Mouse (Mus musculus) lung, adult 2 months (tissue): ENCODE results near the gene Plod2. TPM values are rescaled to one million over a fixed set of nuclear protein-coding genes. Genes with fewer than 3 reads are reported as not detected.
A peak's percentile ranks its signal among the peaks of the same experiment; 100 is the strongest.

Experiments used
- DNase-seq: peaks from one replicate; pipeline ENCODE4 v3.0.0; 2022
- H3K4me1 ChIP-seq: fragments of 200-500 bp; 2 replicates; pipeline ENCODE4 v1.6.1; 2011; ENCODE audit warnings: low read length; ENCODE audit not compliant: control insufficient read depth, insufficient read depth
- H3K4me3 ChIP-seq: fragments of 200-500 bp; replicated peaks from 2 replicates; pipeline ENCODE3; 2011; ENCODE audit warnings: low read depth, mild to moderate bottlenecking, control low read depth, low read length; ENCODE audit errors: extremely low read depth
- CTCF ChIP-seq: fragments of 200-500 bp; IDR thresholded peaks from 2 replicates; pipeline ENCODE4 v1.5.1; 2011; ENCODE audit warnings: mild to moderate bottlenecking, low read length, control low read depth; ENCODE audit not compliant: insufficient read depth
- POLR2A ChIP-seq: fragments of 200-500 bp; IDR thresholded peaks from 2 replicates; pipeline ENCODE4 v1.6.1; 2011; ENCODE audit warnings: low read depth, mild to moderate bottlenecking, control low read depth, low read length, borderline replicate concordance; ENCODE audit errors: extremely low read depth
- WGBS: fragments of 180-500 bp; shearing (Covaris S2); methylation state at CpG from one replicate; pipeline ENCODE4 v1.1.7; 2018; 5-methylcytosine and 5-hydroxymethylcytosine counted together
- polyA plus RNA-seq: library from polyadenylated mRNA; depleted of rRNA; stranded (reverse); fragments of >200 nt; gene quantifications from 2 replicates; pipeline ENCODE4 v1.2.3, GENCODE M21; 2012

The Plod2 gene
- polyA plus RNA-seq, 1 experiment = 15.4 TPM

GRCm38 (mm10) chr9:92542591-92543416 lies 781 bp downstream of the Plod2 start:
- no peak for TF ChIP-seq CTCF
- TF ChIP-seq POLR2A = no peak
- peak overlapping the region; percentile 91 for H3K4me3 ChIP-seq
- H3K4me1 ChIP-seq = no peaks in the 10 kb centered on the region; the same call in 1 of the 2 replicates
- WGBS = 4% methylated on average over 31 of the region's 31 CpGs
- DNase-seq = peak; percentile 45

DNA sequence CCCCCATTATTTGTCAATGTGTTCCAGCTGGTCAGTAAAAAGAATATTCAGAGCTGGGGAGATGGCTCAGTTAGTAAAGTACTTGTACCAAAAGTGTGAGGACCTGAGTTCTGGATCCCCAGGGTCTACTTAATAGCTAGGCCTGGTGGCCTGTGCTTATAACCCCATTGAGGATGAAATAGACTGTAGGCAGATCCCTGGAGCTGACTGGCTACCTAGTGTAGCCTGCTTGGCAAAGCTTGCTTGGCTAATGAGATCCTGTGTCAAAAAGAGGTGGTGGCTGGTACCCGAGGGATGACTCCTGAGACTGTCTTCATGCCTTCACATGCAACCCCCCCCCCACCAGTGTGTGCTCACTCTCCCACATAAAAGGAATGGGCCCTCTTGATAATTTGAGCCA lies 2.1 kb downstream of the Plod2 start:
- no peak for DNase-seq
- Histone ChIP-seq H3K4me1 (peaks cover 8% of the 10 kb centered on the region), H3K4me3 (no peak overlapping the region)
- no peak for TF ChIP-seq POLR2A
- no peak for TF ChIP-seq CTCF
- 93% methylated on average over 1 of the region's 1 CpGs for WGBS

DNA sequence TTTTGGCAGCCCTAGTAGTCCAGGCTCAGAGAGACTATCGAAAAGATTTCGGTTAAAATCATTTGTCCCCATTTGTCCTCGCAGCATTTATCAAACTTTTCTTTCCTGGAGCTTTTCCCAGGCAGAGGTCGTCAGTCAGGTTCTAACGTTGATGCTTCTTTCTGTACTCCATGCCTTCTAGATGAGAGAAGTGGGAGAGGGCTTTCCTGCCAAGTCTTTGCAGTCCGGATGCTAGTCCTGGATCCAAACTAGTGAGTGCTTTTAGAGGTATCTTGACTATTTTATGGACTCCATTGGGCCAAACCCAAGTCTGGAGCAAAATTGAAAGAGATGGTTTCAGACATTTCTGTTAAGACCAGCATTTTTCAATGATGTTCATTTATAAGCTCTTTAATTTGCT lies 3.0 kb downstream of the Plod2 start:
- TF ChIP-seq POLR2A = no peak
- no peak for TF ChIP-seq CTCF
- Histone ChIP-seq H3K4me1 (peaks cover 15% of the 10 kb centered on the region), H3K4me3 (no peak overlapping the region)
- 60% methylated on average over 6 of the region's 6 CpGs for WGBS
- no peak for DNase-seq

DNA sequence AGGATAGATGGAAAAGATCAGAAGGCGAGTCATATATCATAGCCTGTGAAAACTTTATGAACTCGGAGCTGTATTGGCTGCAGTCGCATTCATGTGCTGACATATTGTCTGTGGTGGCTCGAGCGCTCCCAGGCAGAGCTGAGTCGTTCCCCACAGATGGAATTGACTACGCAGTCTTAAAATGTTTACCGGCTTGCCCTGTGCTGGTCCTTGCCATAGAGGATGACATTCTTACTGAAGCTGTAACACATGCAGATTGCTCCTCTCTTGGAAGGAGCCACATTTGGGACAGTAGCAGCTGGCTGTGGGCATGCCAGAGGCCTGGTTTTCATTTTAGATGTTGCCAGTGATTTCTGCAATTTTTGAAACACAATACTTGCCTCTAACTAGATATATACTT lies 4.4 kb downstream of the Plod2 start:
- Histone ChIP-seq H3K4me1 (peaks cover 15% of the 10 kb centered on the region), H3K4me3 (no peak overlapping the region)
- 85% methylated on average over 8 of the region's 8 CpGs for WGBS
- TF ChIP-seq CTCF = no peak
- TF ChIP-seq POLR2A = no peak
- DNase-seq = no peak

DNA sequence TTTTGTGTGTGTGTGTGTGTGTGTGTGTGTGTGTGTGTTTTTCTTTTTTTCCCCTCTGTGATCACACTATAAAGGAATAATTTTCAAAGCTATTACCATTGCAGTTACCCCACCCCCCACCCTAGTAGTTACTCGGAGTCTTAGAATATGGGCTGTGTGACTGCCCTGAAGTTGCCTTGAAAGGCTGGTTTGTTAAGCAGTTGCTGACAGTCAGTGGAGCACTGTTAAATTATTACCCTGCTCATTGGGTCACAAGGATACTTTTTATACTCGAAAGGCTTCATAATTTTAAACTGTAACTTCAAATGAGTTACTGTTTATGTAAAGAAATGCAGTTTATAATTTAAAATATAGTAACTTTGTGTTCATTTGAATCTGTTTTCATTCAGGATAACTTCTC lies 5.1 kb downstream of the Plod2 start:
- 77% methylated on average over 2 of the region's 2 CpGs for WGBS
- DNase-seq = no peak
- Histone ChIP-seq H3K4me1 (peaks cover 15% of the 10 kb centered on the region), H3K4me3 (no peak overlapping the region)
- no peak for TF ChIP-seq POLR2A
- no peak for TF ChIP-seq CTCF

GRCm38 (mm10) chr9:92547821-92548220 lies 5.8 kb downstream of the Plod2 start:
- DNase-seq = no peak
- no peak overlapping the region for H3K4me3 ChIP-seq
- 89% methylated on average over 7 of the region's 7 CpGs for WGBS
- TF ChIP-seq CTCF = no peak
- no peak for TF ChIP-seq POLR2A
- peaks cover 15% of the 10 kb centered on the region for H3K4me1 ChIP-seq

- DNase-seq = no peak
- WGBS = 48% methylated on average over 9 of the region's 9 CpGs
Observed at GRCm38 (mm10) chr9:92548603-92549002, 6.6 kb downstream of the Plod2 start.

DNA sequence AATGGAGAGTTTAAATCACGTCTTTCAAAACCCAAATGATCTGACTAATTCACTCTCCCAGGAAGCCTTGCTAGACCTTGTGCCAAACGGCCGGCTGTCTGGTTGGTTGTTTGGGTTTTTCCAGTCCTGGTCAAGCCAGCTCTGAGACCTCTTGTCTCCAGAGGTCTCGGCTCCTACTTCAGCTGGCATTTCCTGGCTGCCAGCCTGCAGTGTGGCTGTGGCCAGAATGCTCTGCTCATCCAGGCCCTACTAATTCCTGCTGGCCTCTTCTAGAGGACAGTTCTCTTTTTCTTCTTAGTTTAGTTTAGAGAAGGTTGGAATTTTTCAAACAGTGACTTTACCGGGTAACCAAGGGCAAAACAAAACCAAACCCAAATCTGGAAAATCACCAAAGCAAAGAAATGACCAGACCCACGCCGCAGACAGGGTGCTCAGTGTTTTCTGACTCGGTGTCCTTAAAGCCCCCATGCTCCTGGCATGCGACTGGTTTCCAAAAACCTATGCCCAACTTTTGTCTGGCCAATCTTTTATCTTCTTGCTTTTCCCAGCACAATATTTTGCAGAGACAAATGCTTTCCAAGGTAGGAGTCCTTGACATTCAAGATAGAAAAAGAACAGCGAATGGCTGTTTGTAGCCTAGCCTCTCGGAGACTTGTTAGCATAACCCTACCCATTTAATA lies 7.9 kb downstream of the Plod2 start:
- 49% methylated on average over 11 of the region's 11 CpGs for WGBS
- no peak for TF ChIP-seq POLR2A
- TF ChIP-seq CTCF = no peak
- DNase-seq = peak; percentile 47

More at GRCm38 (mm10) chr9:92548603-92549002, 6.6 kb downstream of the Plod2 start:
- peaks cover 15% of the 10 kb centered on the region for H3K4me1 ChIP-seq
- H3K4me3 ChIP-seq = no peak overlapping the region
- no peak for TF ChIP-seq CTCF
- TF ChIP-seq POLR2A = no peak

GRCm38 (mm10) chr9:92550981-92551380 lies 9.0 kb downstream of the Plod2 start:
- H3K4me3 ChIP-seq = no peak overlapping the region
- DNase-seq = no peak
- peaks cover 15% of the 10 kb centered on the region for H3K4me1 ChIP-seq
- 72% methylated on average over 2 of the region's 2 CpGs for WGBS
- TF ChIP-seq POLR2A (no peak), CTCF (no peak)

More for the DNA sequence above, 7.9 kb downstream of the Plod2 start:
- H3K4me1 ChIP-seq = peaks cover 15% of the 10 kb centered on the region
- H3K4me3 ChIP-seq = no peak overlapping the region
